In the genomic region with DNA sequence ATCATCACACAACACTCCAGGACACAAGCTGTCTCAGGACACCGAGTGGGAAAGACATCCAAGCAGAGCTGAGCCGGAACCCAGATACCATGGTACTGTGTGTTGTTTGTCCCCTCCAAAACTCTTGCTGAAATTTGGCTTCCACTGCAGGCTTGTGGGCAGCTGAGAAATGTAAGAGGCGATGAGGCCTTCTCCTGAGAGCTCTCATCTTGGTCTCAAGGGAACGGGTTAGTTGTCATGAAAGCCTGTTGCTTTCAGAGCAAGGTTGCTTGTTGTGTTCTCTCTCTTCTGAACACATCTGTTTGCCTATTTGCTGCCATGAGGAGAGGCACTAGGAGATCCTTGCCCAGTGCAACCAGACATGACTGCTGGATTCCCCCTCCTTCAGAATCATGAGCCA, we compare ENCODE assay signal across 26 mouse cellular contexts. TPM values are rescaled to one million over a fixed set of nuclear protein-coding genes. Genes with fewer than 3 reads are reported as not detected.
DNase-seq lines count a peak whose midpoint lies in the region; ATAC-seq and TF ChIP-seq lines count a peak whose summit lies in the region.
"Had no signal": no experiment of that assay in that cellular context is flagged by ENCODE, and none has a peak within 500 bp of the region (broad histone marks: within the 10 kb centered on the region; RNA-seq: fewer than 3 reads in every experiment).

No protein-coding gene starts in this region.

- TF ChIP-seq CTCF in gastrocnemius, adult 2 months (IDR thresholded peaks at IDR 0.05) = no peak
- TF ChIP-seq CTCF in lung, adult 2 months (IDR thresholded peaks at IDR 0.05; ENCODE audit: insufficient read depth, low read length) = no peak

- intact Hi-C loops in gastrocnemius, adult 2 months (cut with DNase I) = no loop called here
- intact Hi-C loops in gastrocnemius, postnatal 36 days (cut with DNase I) = no loop called here

- peaks cover 61% of the 10 kb centered on the region for H3K4me1 ChIP-seq in lung, embryonic 15.5 days
- H3K4me1 ChIP-seq in lung, adult 2 months (ENCODE audit: control insufficient read depth, insufficient read depth, low read length) = peaks cover 39% of the 10 kb centered on the region

- peaks cover 23% of the 10 kb centered on the region for H3K36me3 ChIP-seq in lung, embryonic 15.5 days

- H3K9ac ChIP-seq in lung, embryonic 15.5 days = no peak overlapping the region
- H3K9ac ChIP-seq: forebrain, postnatal 0 days; liver, embryonic 15.5 days; neural tube, embryonic 12.5 days had no signal

- H3K4me2 ChIP-seq in lung, embryonic 15.5 days = no peak overlapping the region
- H3K4me2 ChIP-seq: liver, embryonic 15.5 days; neural tube, embryonic 12.5 days had no signal

- ATAC-seq in lung, embryonic 15.5 days (ENCODE audit: borderline replicate concordance, extremely low read depth, low FRiP score, low TSS enrichment) = no peak
- ATAC-seq: forebrain, postnatal 0 days had no signal

- H3K27me3 ChIP-seq in lung, embryonic 15.5 days = no peaks in the 10 kb centered on the region
- H3K27me3 ChIP-seq: liver, embryonic 15.5 days; neural tube, embryonic 12.5 days had no signal

- DNase-seq in gastrocnemius, adult 2 months = no peak
- DNase-seq in gastrocnemius, postnatal 36 days = no peak
- DNase-seq in lung, adult 2 months = no peak
- peak; percentile 39 for DNase-seq in NIH3T3 (ENCODE audit: low read depth)
- peak; percentile 34 for DNase-seq in lung, postnatal 36 days
- no peak for DNase-seq in cerebellum, adult 18-20 months
- DNase-seq in thymus, postnatal 10 days (ENCODE audit: low spot score in 2 of 2) = no peak
- DNase-seq: cerebellum, adult 11 months; cerebellum, postnatal 36 days; forebrain, postnatal 0 days; heart, adult 18-20 months; kidney, adult 9 months; thymus, postnatal 4 days had no signal

- H3K27ac ChIP-seq in gastrocnemius, adult 2 months = peak overlapping the region; percentile 53
- H3K27ac ChIP-seq in lung, embryonic 15.5 days = peak overlapping the region; percentile 92
- H3K27ac ChIP-seq: liver, embryonic 15.5 days; neural tube, embryonic 12.5 days had no signal

- H3K9me3 ChIP-seq in lung, embryonic 15.5 days = no peaks in the 10 kb centered on the region
- H3K9me3 ChIP-seq: liver, embryonic 15.5 days; neural tube, embryonic 12.5 days had no signal

- H3K4me3 ChIP-seq in gastrocnemius, adult 2 months = no peak overlapping the region
- no peak overlapping the region for H3K4me3 ChIP-seq in lung, embryonic 15.5 days
- H3K4me3 ChIP-seq in lung, adult 2 months (replicated peaks; ENCODE audit: extremely low read depth, low read depth, low read length) = no peak overlapping the region
- H3K4me3 ChIP-seq: liver, embryonic 15.5 days; neural tube, embryonic 12.5 days had no signal

- no peak for TF ChIP-seq POLR2A in lung, adult 2 months (IDR thresholded peaks at IDR 0.05; ENCODE audit: borderline replicate concordance, extremely low read depth, low read depth, low read length)

- 55% methylated on average over 4 of the region's 4 CpGs for WGBS in lung, embryonic 15.5 days
- 61% methylated on average over 4 of the region's 4 CpGs for WGBS in lung, adult 2 months

RNA-seq across cellular contexts. Expression of a gene that starts 13.4 kb away (rescaled TPM):
- 1 to 10 TPM in 1 of 2 experiments, under 1 TPM in 1; 0.98 to 1.1 TPM for total RNA-seq in gastrocnemius, adult 2 months (2021)
- total RNA-seq in gastrocnemius, postnatal 36 days (2021) = 1 to 10 TPM; 1.1 to 2.7 TPM
- 0.67 and 1.0 TPM in 2 replicates for polyA plus RNA-seq in lung, embryonic 15.5 days (2015; fragmentation: Nextera tagmentation; extraction: Ambion mirVana)
- polyA plus RNA-seq in lung, adult 2 months (2012; rRNA removed) = 22.2 and 35.3 TPM in 2 replicates

RNA-seq across cellular contexts. Expression of a gene that starts 27.3 kb away (rescaled TPM):
- 1 to 10 TPM; 3.9 to 4.2 TPM for total RNA-seq in gastrocnemius, adult 2 months (2021)
- 1 to 10 TPM; 5.2 to 5.3 TPM for total RNA-seq in gastrocnemius, postnatal 36 days (2021)
- polyA plus RNA-seq in lung, embryonic 15.5 days (2015; fragmentation: Nextera tagmentation; extraction: Ambion mirVana) = 16.1 and 16.5 TPM in 2 replicates
- 10.3 and 13.8 TPM in 2 replicates for polyA plus RNA-seq in lung, adult 2 months (2012; rRNA removed)
- total RNA-seq: megakaryocyte-erythroid progenitor cell, adult 5-6 weeks had no signal

RNA-seq across cellular contexts. Expression of a gene that starts 46.2 kb away (rescaled TPM):
- not detected for total RNA-seq in gastrocnemius, adult 2 months (2021)
- total RNA-seq in gastrocnemius, postnatal 36 days (2021) = not detected
- not detected in 2 replicates for polyA plus RNA-seq in lung, embryonic 15.5 days (2015; fragmentation: Nextera tagmentation; extraction: Ambion mirVana)
- polyA plus RNA-seq in lung, adult 2 months (2012; rRNA removed) = not detected in 2 replicates
- total RNA-seq: adrenal gland, adult 18-20 months; forebrain, postnatal 0 days; gastrocnemius, adult 18-20 months; heart, adult 18-20 months; megakaryocyte-erythroid progenitor cell, adult 5-6 weeks; midbrain, postnatal 0 days had no signal
- polyA plus RNA-seq: brain, embryonic 14.5 days; forebrain, postnatal 0 days; heart, embryonic 16.5 days; hindbrain, embryonic 11.5 days; intestine, embryonic 14.5 days; large intestine, adult 2 months; limb, embryonic 11.5 days; liver, embryonic 15.5 days; midbrain, postnatal 0 days; neural tube, embryonic 12.5 days had no signal

RNA-seq across cellular contexts. Expression of a gene that starts 56.7 kb away (rescaled TPM):
- total RNA-seq in gastrocnemius, adult 2 months (2021) = not detected
- not detected for total RNA-seq in gastrocnemius, postnatal 36 days (2021)
- not detected in 2 replicates for polyA plus RNA-seq in lung, embryonic 15.5 days (2015; fragmentation: Nextera tagmentation; extraction: Ambion mirVana)
- polyA plus RNA-seq in lung, adult 2 months (2012; rRNA removed) = not detected in 2 replicates
- total RNA-seq: adrenal gland, adult 18-20 months; forebrain, postnatal 0 days; gastrocnemius, adult 18-20 months; heart, adult 18-20 months; megakaryocyte-erythroid progenitor cell, adult 5-6 weeks; midbrain, postnatal 0 days had no signal
- polyA plus RNA-seq: brain, embryonic 14.5 days; forebrain, postnatal 0 days; heart, embryonic 16.5 days; hindbrain, embryonic 11.5 days; intestine, embryonic 14.5 days; large intestine, adult 2 months; limb, embryonic 11.5 days; liver, embryonic 15.5 days; midbrain, postnatal 0 days; neural tube, embryonic 12.5 days had no signal

Comparison
In these comparisons a context has a peak if more than half of its experiments do, and no peak if none do; other contexts are left out.
1. DNase-seq: peak in NIH3T3 (single experiment) and lung, postnatal 36 days (single experiment); none in gastrocnemius, adult 2 months (single experiment), gastrocnemius, postnatal 36 days (0 of 2), lung, adult 2 months (single experiment), cerebellum, adult 18-20 months (0 of 2) and thymus, postnatal 10 days (0 of 2).